Mouse (Mus musculus) small intestine, adult 2 months (tissue): ENCODE measurements around the gene Ptprn2. TPM values are rescaled to one million over a fixed set of nuclear protein-coding genes. Genes with fewer than 3 reads are reported as not detected.

Experiments used
- H3K27ac ChIP-seq: fragments of 200-500 bp; 2 replicates; pipeline ENCODE4 v1.5.1; 2012; ENCODE audit warnings: low read depth, low read length, control low read depth, inconsistent platforms; ENCODE audit not compliant: insufficient read depth
- H3K27me3 ChIP-seq: fragments of 200-500 bp; 2 replicates; pipeline ENCODE4 v1.6.1; 2012; ENCODE audit warnings: mild to moderate bottlenecking, moderate library complexity, low read length, inconsistent platforms; ENCODE audit not compliant: control insufficient read depth, insufficient read depth
- H3K36me3 ChIP-seq: fragments of 200-500 bp; 2 replicates; pipeline ENCODE4 v1.6.1; 2012; ENCODE audit warnings: mild to moderate bottlenecking, low read length, control low read depth, inconsistent platforms; ENCODE audit not compliant: control insufficient read depth, insufficient read depth
- H3K4me1 ChIP-seq: fragments of 200-500 bp; 2 replicates; pipeline ENCODE4 v1.6.1; 2012; ENCODE audit warnings: low read length, inconsistent platforms, mixed read lengths; ENCODE audit not compliant: control insufficient read depth, insufficient read depth, insufficient read length
- H3K4me3 ChIP-seq: fragments of 200-500 bp; 2 replicates; pipeline ENCODE4 v1.5.1; 2012; ENCODE audit warnings: low read depth, mild to moderate bottlenecking, control low read depth, inconsistent platforms, low read length, moderate library complexity
- CTCF ChIP-seq: fragments of 200-500 bp; IDR thresholded peaks from 2 replicates; pipeline ENCODE4 v1.5.1; 2012; ENCODE audit warnings: low read depth, mild to moderate bottlenecking, control low read depth, inconsistent platforms, low read length, moderate library complexity, mixed read lengths; ENCODE audit not compliant: insufficient replicate concordance, insufficient read length; ENCODE audit errors: extremely low read depth
- POLR2A ChIP-seq: fragments of 200-500 bp; IDR thresholded peaks from 2 replicates; pipeline ENCODE4 v1.6.1; 2012; ENCODE audit warnings: low read depth, mild to moderate bottlenecking, control low read depth, inconsistent platforms, low read length, moderate library complexity
- WGBS: fragments of 180-500 bp; shearing (Covaris S2); methylation state at CpG from one replicate; pipeline ENCODE4 v1.1.7; 2018; 5-methylcytosine and 5-hydroxymethylcytosine counted together
- polyA plus RNA-seq: library from polyadenylated mRNA; depleted of rRNA; stranded (reverse); fragments of >200 nt; gene quantifications from 2 replicates; pipeline ENCODE4 v1.2.3, GENCODE M21; 2012

Ptprn2 gene
- polyA plus RNA-seq, 1 experiment = 11.6 TPM

DNA sequence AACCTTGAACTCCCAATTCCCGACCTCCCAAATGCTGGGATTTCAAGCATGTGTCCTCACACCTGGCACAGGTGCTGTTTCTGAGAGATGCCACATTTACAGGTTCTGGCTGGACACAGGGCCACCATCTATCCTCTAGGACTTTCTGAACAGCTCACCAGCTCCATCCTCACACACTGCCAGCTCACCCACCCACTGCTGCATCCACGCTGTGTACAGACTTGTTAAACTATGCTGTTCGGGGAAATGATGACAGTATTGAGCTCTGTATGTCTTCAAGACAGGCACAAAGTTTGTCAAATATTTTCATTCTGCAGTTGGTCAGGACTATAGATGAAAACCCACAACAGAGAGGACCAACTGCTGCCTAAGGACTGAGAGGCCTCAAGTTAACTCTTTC is 751.5 kb downstream of the Ptprn2 start:
- no peak for TF ChIP-seq POLR2A
- no peak for TF ChIP-seq CTCF
- Histone ChIP-seq H3K27ac (no peak overlapping the region), H3K27me3 (no peaks in the 10 kb centered on the region), H3K36me3 (no peaks in the 10 kb centered on the region), H3K4me1 (no peaks in the 10 kb centered on the region), H3K4me3 (no peak overlapping the region)
- WGBS = 66% methylated on average over 3 of the region's 3 CpGs

GRCm38 (mm10) chr12:117239927-117240715 is 754.6 kb downstream of the Ptprn2 start:
- no peak for TF ChIP-seq CTCF
- TF ChIP-seq POLR2A = no peak
- H3K4me1 ChIP-seq = no peaks in the 10 kb centered on the region

GRCm38 (mm10) chr12:117242181-117242580 is 756.7 kb downstream of the Ptprn2 start:
- H3K4me3 ChIP-seq = no peak overlapping the region
- TF ChIP-seq POLR2A = no peak
- H3K27ac ChIP-seq = no peak overlapping the region
- H3K27me3 ChIP-seq = no peaks in the 10 kb centered on the region
- no peaks in the 10 kb centered on the region for H3K4me1 ChIP-seq
- WGBS = 67% methylated on average over 7 of the region's 7 CpGs
- H3K36me3 ChIP-seq = no peaks in the 10 kb centered on the region

More at GRCm38 (mm10) chr12:117239927-117240715, 754.6 kb downstream of the Ptprn2 start:
- no peak overlapping the region for H3K4me3 ChIP-seq
- H3K27me3 ChIP-seq = no peaks in the 10 kb centered on the region
- H3K36me3 ChIP-seq = no peaks in the 10 kb centered on the region
- 70% methylated on average over 9 of the region's 9 CpGs for WGBS
- H3K27ac ChIP-seq = no peak overlapping the region

DNA sequence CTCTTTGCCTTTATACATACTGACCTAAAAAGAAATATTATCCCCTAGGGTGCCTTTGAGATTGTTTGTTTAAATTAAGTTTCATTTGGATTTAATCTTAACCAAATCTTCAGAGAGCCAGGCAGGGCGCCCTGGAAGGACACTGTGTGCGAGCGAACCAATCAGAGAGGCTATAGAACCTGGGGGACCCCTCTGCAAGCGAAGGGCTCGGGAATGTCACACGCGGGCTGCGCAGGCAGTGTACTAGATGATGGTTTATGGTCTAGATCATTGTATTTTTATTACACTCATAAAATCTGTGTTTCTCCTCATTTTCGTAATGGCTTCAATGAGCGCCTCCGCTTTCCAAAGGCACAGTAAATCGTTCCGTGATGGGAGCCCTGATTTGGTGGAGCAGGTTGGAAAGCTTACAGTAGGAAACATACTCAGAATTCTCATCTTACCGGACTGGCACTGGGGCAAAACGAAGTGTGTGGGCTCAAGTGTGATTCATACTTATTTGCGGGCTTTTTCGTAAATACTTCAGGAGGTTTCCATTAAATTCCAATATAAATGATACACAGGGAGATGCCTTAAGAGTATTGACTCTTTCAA is 760.5 kb downstream of the Ptprn2 start:
- Histone ChIP-seq H3K27ac (no peak overlapping the region), H3K27me3 (no peaks in the 10 kb centered on the region), H3K4me3 (no peak overlapping the region), H3K36me3 (no peaks in the 10 kb centered on the region), H3K4me1 (no peaks in the 10 kb centered on the region)
- TF ChIP-seq CTCF (no peak), POLR2A (no peak)
- WGBS = 65% methylated on average over 17 of the region's 17 CpGs

GRCm38 (mm10) chr12:117250465-117250864 is 764.9 kb downstream of the Ptprn2 start:
- 35% methylated on average over 6 of the region's 6 CpGs for WGBS
- H3K27me3 ChIP-seq = no peaks in the 10 kb centered on the region

GRCm38 (mm10) chr12:117251663-117252425 is 766.3 kb downstream of the Ptprn2 start:
- no peaks in the 10 kb centered on the region for H3K4me1 ChIP-seq
- no peak for TF ChIP-seq POLR2A
- TF ChIP-seq CTCF = no peak
- no peak overlapping the region for H3K4me3 ChIP-seq
- H3K36me3 ChIP-seq = no peaks in the 10 kb centered on the region
- 39% methylated on average over 11 of the region's 11 CpGs for WGBS
- H3K27me3 ChIP-seq = no peaks in the 10 kb centered on the region
- H3K27ac ChIP-seq = no peak overlapping the region

More at GRCm38 (mm10) chr12:117250465-117250864, 764.9 kb downstream of the Ptprn2 start:
- Histone ChIP-seq H3K4me1 (no peaks in the 10 kb centered on the region), H3K4me3 (no peak overlapping the region), H3K27ac (no peak overlapping the region), H3K36me3 (no peaks in the 10 kb centered on the region)
- TF ChIP-seq CTCF (no peak), POLR2A (no peak)

- Histone ChIP-seq H3K27ac (no peak overlapping the region), H3K4me3 (no peak overlapping the region), H3K36me3 (no peaks in the 10 kb centered on the region), H3K4me1 (no peaks in the 10 kb centered on the region), H3K27me3 (no peaks in the 10 kb centered on the region)
- TF ChIP-seq CTCF = no peak
- TF ChIP-seq POLR2A = no peak
- WGBS = 42% methylated on average over 3 of the region's 3 CpGs
Observed at GRCm38 (mm10) chr12:117252426-117252779, 766.9 kb downstream of the Ptprn2 start.
